Mouse (Mus musculus) T-cell, adult 2 months (primary cell): ENCODE measurements at regions not wholly inside any gene's neighbourhood (a gene's known extent, or its start where the extent isn't known, plus 50 kb on each side); places are given as distances from the start of the nearest gene placed in this dataset.
"Not testable (repeated sequence)": the region's sequence is repeated elsewhere in the genome, so short reads cannot be mapped to it uniquely, and the experiment has no call there.

Source experiments
- DNase-seq: peaks from one replicate; pipeline ENCODE4 v3.0.0; 2022; ENCODE audit warnings: low spot score

GRCm38 (mm10) chr2:75781781-75782211 is 50.2 kb upstream of the Agps start:
- no peak for DNase-seq

- peak; percentile 43 for DNase-seq
These were observed 50.9 kb upstream of the Agps start for GRCm38 (mm10) chr2:75781078-75781477.

GRCm38 (mm10) chr2:75778628-75779027 is 53.3 kb upstream of the Agps start:
- not testable (repeated sequence) for DNase-seq

GRCm38 (mm10) chr2:75777040-75777451 is 54.9 kb upstream of the Agps start:
- DNase-seq = peak; percentile 28

GRCm38 (mm10) chr2:75776533-75776932 is 55.4 kb upstream of the Agps start:
- DNase-seq = no peak

GRCm38 (mm10) chr2:75775217-75775616 is 56.8 kb upstream of the Agps start:
- no peak for DNase-seq

- DNase-seq = no peak
These were observed 58.5 kb upstream of the Agps start for GRCm38 (mm10) chr2:75773431-75773830.

GRCm38 (mm10) chr2:75772251-75772956 is 59.6 kb upstream of the Agps start:
- no peak for DNase-seq

GRCm38 (mm10) chr2:75770633-75771032 is 61.3 kb upstream of the Agps start:
- DNase-seq = no peak

- no peak for DNase-seq
These were observed 63.2 kb upstream of the Agps start for GRCm38 (mm10) chr2:75768559-75769304.

GRCm38 (mm10) chr2:75767871-75768558 is 63.6 kb upstream of the Nfe2l2 start:
- no peak for DNase-seq

GRCm38 (mm10) chr2:75765403-75765802 is 61.0 kb upstream of the Nfe2l2 start:
- no peak for DNase-seq

- peak; percentile 30 for DNase-seq
These were observed 58.8 kb upstream of the Nfe2l2 start for GRCm38 (mm10) chr2:75763252-75763651.

GRCm38 (mm10) chr2:75762030-75762429 is 57.6 kb upstream of the Nfe2l2 start:
- DNase-seq = no peak

GRCm38 (mm10) chr2:75761626-75762025 is 57.2 kb upstream of the Nfe2l2 start:
- DNase-seq = no peak

GRCm38 (mm10) chr2:75759196-75759885 is 54.9 kb upstream of the Nfe2l2 start:
- DNase-seq = no peak

GRCm38 (mm10) chr2:75758277-75758676 is 53.8 kb upstream of the Nfe2l2 start:
- DNase-seq = no peak

- DNase-seq = no peak
These were observed 52.5 kb upstream of the Nfe2l2 start for GRCm38 (mm10) chr2:75756704-75757638.

- no peak for DNase-seq
These were observed 50.2 kb upstream of the Nfe2l2 start for GRCm38 (mm10) chr2:75754606-75755005.
